Mouse (Mus musculus) liver, postnatal 0 days (tissue): ENCODE results near the gene Sap30bp. TPM values are rescaled to one million over a fixed set of nuclear protein-coding genes. Genes with fewer than 3 reads are reported as not detected.

ENCODE experiments used
- ATAC-seq: fragments of 200-750 bp; cut with Nextera tagmentation; 2 replicates; pipeline ENCODE4 v1.8.0; 2017; ENCODE audit warnings: mild to moderate bottlenecking, moderate library complexity
- DNase-seq: peaks from one replicate; pipeline ENCODE4 v3.0.0-alpha.2; 2016
- H3K27ac ChIP-seq: fragments of 300-500 bp; sonication (generic); 2 replicates; pipeline ENCODE4 v1.5.1; 2014; ENCODE audit warnings: antibody characterized with exemption, moderate library complexity, mild to moderate bottlenecking, low read depth
- H3K27me3 ChIP-seq: fragments of 300-500 bp; sonication (generic); 2 replicates; pipeline ENCODE4 v1.6.1; 2014; ENCODE audit warnings: low read length, control low read depth, mixed read lengths; ENCODE audit not compliant: insufficient read depth
- H3K36me3 ChIP-seq: fragments of 300-500 bp; sonication (generic); replicated peaks from 2 replicates; pipeline ENCODE4 v1.6.1; 2014; ENCODE audit warnings: mild to moderate bottlenecking, control low read depth, low read length, moderate library complexity, mixed read lengths; ENCODE audit not compliant: insufficient read depth
- H3K4me1 ChIP-seq: fragments of 300-500 bp; sonication (generic); 2 replicates; pipeline ENCODE4 v1.6.1; 2014; ENCODE audit warnings: antibody characterized with exemption, mild to moderate bottlenecking, control low read depth; ENCODE audit not compliant: insufficient read depth
- H3K4me2 ChIP-seq: fragments of 300-500 bp; sonication (generic); 2 replicates; pipeline ENCODE4 v1.6.1; 2014; ENCODE audit warnings: low read depth, mild to moderate bottlenecking, low read length, moderate library complexity, mixed read lengths
- H3K4me3 ChIP-seq: fragments of 300-500 bp; sonication (generic); 2 replicates; pipeline ENCODE4 v1.5.1; 2014; ENCODE audit warnings: low read depth, low read length
- H3K9ac ChIP-seq: fragments of 300-500 bp; sonication (generic); replicated peaks from 2 replicates; pipeline ENCODE4 v1.6.1; 2014; ENCODE audit warnings: mild to moderate bottlenecking, moderate library complexity
- H3K9me3 ChIP-seq: fragments of 300-500 bp; sonication (generic); 2 replicates; pipeline ENCODE4 v1.6.1; 2016; ENCODE audit warnings: mild to moderate bottlenecking, control low read depth, low read length, mixed read lengths
- CTCF ChIP-seq: sonication (generic); IDR thresholded peaks from 2 replicates; pipeline ENCODE4 v1.5.1; 2016; ENCODE audit warnings: antibody characterized with exemption, low read depth
- EP300 ChIP-seq: IDR thresholded peaks from 2 replicates; pipeline ENCODE4 v1.6.1; 2016; ENCODE audit warnings: antibody characterized with exemption, low read depth, mild to moderate bottlenecking
- WGBS: fragments of 180-500 bp; shearing (Covaris S2); extraction: QIAGEN DNeasy Blood & Tissue Kit; methylation state at CpG from one replicate; pipeline ENCODE4 v1.1.7; 2014; ENCODE audit not compliant: insufficient replicate concordance; 5-methylcytosine and 5-hydroxymethylcytosine counted together
- polyA plus RNA-seq: library from polyadenylated mRNA; unstranded; fragments of >200 nt; fragmentation: Nextera tagmentation; extraction: Ambion mirVana; gene quantifications from 2 replicates; pipeline ENCODE4 v1.2.1, GENCODE M21; 2015

Gene Sap30bp
- polyA plus RNA-seq, 1 experiment from 2014 or later: 15.4 TPM

GRCm38 (mm10) chr11:115904231-115904955 lies 28.7 kb upstream of the Sap30bp start:
- Histone ChIP-seq H3K4me3 (no peak overlapping the region), H3K4me1 (peaks cover 55% of the 10 kb centered on the region)
- peak; percentile 25 for DNase-seq

DNA sequence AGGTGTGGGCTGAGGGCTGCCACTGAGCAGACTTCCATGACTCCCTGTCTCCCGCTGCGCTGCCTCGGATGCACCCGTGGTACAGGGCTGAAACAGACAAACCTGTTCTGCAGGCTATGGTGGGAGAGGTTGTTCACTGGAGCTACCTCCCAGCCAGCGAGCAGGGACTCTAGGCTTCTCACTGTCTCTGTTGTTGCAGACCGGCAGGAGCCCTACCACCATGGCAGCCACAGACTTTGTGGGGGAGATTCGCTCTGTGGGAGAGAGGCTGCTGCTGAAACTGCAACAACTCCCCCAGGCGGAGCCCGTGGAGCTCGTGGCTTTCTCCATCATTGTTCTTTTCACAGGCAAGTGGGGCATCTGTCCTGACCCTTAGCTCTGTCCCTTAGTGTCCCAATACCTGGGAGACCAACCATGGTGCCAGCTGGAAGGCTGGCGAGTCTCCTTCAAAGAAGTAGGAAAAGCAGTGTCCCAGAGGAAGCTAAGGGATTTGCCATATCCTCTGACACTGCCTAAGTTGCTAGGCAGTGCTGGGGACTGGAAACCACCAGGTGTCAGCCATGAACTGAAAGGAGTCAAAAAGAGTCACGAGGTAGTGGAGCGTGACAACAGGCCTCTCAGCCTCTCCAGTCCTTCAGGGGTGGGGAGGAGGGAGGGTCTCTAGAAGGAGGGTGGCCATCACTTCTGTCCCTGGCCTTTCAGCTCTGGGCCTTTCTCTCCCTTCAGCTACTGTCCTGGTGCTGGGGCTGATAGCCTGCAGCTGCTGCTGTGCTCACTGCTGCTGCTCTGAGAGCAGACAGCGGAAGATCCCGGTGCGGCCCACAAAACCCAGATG lies 27.9 kb upstream of the Sap30bp start:
- Histone ChIP-seq H3K27ac (peak overlapping the region; percentile 95), H3K27me3 (no peaks in the 10 kb centered on the region), H3K4me3 (no peak overlapping the region), H3K4me1 (peaks cover 49% of the 10 kb centered on the region), H3K36me3 (peaks cover 26% of the 10 kb centered on the region), H3K9ac (no peak overlapping the region; the same call in 1 of the 2 replicates), H3K4me2 (peak overlapping the region; percentile 77; the same call in 1 of the 2 replicates), H3K9me3 (no peaks in the 10 kb centered on the region)
- TF ChIP-seq EP300: no peak
- peak; percentile 40 for TF ChIP-seq CTCF
- ATAC-seq: no peak
- peak; percentile 17 for DNase-seq
- WGBS: 77% methylated on average over 16 of the region's 16 CpGs

More at GRCm38 (mm10) chr11:115904231-115904955, 28.7 kb upstream of the Sap30bp start:
- TF ChIP-seq CTCF (no peak), EP300 (no peak)
- WGBS: 63% methylated on average over 8 of the region's 8 CpGs
- Histone ChIP-seq H3K36me3 (peaks cover 23% of the 10 kb centered on the region), H3K27me3 (no peaks in the 10 kb centered on the region), H3K27ac (peak overlapping the region; percentile 95), H3K9me3 (no peaks in the 10 kb centered on the region), H3K4me2 (peak overlapping the region; percentile 77), H3K9ac (peak overlapping the region; percentile 53)
- no peak for ATAC-seq

DNA sequence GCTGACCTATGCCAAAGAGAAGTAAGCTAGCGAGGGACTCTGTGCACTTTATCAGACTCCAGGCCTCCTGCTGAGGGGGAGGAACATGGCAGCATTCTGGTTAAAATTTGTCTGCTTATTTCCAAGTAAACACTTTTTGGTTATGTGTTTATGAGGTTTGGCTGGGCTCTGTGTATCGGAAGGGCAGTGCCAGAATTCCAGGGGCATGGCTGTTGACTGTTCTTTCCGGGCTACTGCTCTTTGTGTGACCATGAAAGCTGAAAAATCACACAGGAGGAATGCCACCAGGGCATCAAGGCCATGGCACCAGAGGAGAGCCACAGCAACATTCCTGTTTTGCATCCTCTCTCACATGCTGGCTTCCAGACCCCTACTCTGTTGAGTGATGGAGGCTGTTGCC lies 27.0 kb upstream of the Sap30bp start:
- H3K9ac ChIP-seq: no peak overlapping the region
- no peak overlapping the region for H3K4me3 ChIP-seq
- H3K4me1 ChIP-seq: peaks cover 48% of the 10 kb centered on the region
- 81% methylated on average over 3 of the region's 3 CpGs for WGBS
- H3K36me3 ChIP-seq: peaks cover 27% of the 10 kb centered on the region
- H3K9me3 ChIP-seq: no peaks in the 10 kb centered on the region
- H3K27me3 ChIP-seq: no peaks in the 10 kb centered on the region
- peak overlapping the region; percentile 95 for H3K27ac ChIP-seq
- ATAC-seq: no peak
- no peak for DNase-seq
- no peak overlapping the region for H3K4me2 ChIP-seq
- TF ChIP-seq EP300 (no peak), CTCF (no peak)

DNA sequence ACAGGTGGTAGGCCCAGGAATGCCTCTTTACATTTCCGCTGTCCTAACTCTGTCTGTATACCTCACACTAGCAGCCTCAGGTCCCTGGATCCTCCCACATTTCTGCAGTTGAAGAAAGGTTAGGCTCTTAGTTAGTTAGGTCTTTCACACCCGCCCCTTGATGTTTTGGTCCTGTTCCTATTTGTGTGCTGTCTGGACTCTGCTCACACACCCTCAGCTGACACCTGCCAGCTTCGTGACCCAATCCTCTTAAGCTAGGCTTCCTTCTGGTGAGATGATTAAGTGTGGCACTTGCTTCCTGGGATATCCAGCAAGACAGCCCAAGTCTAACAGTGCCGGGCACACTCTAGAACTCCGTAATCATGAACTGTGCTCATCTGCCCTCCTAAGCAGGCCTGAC lies 26.6 kb upstream of the Sap30bp start:
- no peak overlapping the region for H3K4me2 ChIP-seq
- peaks cover 48% of the 10 kb centered on the region for H3K4me1 ChIP-seq
- no peak for ATAC-seq
- no peak overlapping the region for H3K4me3 ChIP-seq
- no peak overlapping the region for H3K27ac ChIP-seq
- no peak overlapping the region for H3K9ac ChIP-seq
- no peaks in the 10 kb centered on the region for H3K27me3 ChIP-seq
- TF ChIP-seq CTCF (no peak), EP300 (no peak)
- no peak for DNase-seq
- WGBS: 87% methylated on average over 5 of the region's 5 CpGs
- peaks cover 30% of the 10 kb centered on the region for H3K36me3 ChIP-seq
- no peaks in the 10 kb centered on the region for H3K9me3 ChIP-seq

DNA sequence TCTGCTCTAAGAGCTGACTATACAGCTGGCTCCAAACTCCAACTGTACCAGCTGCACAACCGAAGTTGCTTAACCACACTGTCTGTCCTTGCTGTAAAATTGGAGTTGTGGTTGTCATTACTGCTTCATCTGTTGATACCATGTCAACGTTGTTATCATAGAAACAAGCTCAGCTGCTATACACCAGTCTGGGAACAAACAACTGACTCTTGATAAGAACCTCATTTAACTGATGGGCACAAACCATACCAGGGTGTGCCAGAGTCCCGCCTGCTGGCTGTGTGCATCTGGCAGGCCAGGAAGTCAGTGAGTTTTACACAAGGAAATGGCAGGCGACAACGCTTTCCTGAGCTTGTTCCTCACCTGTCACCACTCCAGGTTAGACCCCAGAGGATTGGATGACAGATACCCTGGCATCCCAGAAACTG lies 21.9 kb upstream of the Sap30bp start:
- H3K27ac ChIP-seq: peak overlapping the region; percentile 90
- peaks cover 25% of the 10 kb centered on the region for H3K4me1 ChIP-seq
- ATAC-seq (peak; percentile 89), DNase-seq (peak; percentile 64)
- H3K4me2 ChIP-seq: peak overlapping the region; percentile 57
- H3K4me3 ChIP-seq: no peak overlapping the region
- peak overlapping the region; percentile 58 for H3K9ac ChIP-seq
- peak; percentile 93 for TF ChIP-seq EP300
- no peak for TF ChIP-seq CTCF
- no peaks in the 10 kb centered on the region for H3K27me3 ChIP-seq
- H3K9me3 ChIP-seq: no peaks in the 10 kb centered on the region
- 38% methylated on average over 5 of the region's 5 CpGs for WGBS
- H3K36me3 ChIP-seq: peaks cover 39% of the 10 kb centered on the region
